Mouse (Mus musculus) C2C12 (cell line): ENCODE data around the gene Add1. TPM values are rescaled to one million over a fixed set of nuclear protein-coding genes. Genes with fewer than 3 reads are reported as not detected.

Experiments used
- H3K27me3 ChIP-seq: one replicate; pipeline ENCODE4 v1.6.1; 2011; ENCODE audit not compliant: control insufficient read depth, insufficient read depth, insufficient read length
- H3K36me3 ChIP-seq: one replicate; pipeline ENCODE4 v1.6.1; 2011; ENCODE audit not compliant: control insufficient read depth, insufficient read depth
- H3K4me3 ChIP-seq: one replicate; pipeline ENCODE4 v1.5.1; 2011; ENCODE audit warnings: mild to moderate bottlenecking, control low read depth; ENCODE audit not compliant: poor library complexity, insufficient read depth, severe bottlenecking
- H3K79me2 ChIP-seq: one replicate; pipeline ENCODE4 v1.6.1; 2011; ENCODE audit not compliant: control insufficient read depth, insufficient read depth
- H3K79me3 ChIP-seq: one replicate; pipeline ENCODE4 v1.6.1; 2011; ENCODE audit warnings: low read depth, control low read depth
- H3ac ChIP-seq: one replicate; pipeline ENCODE3; 2011; ENCODE audit warnings: low read depth; ENCODE audit not compliant: control insufficient read depth, insufficient read length
- CEBPB ChIP-seq: IDR thresholded peaks from one replicate; pipeline ENCODE4 v1.6.1; 2011; ENCODE audit warnings: low read depth, mild to moderate bottlenecking, control low read depth, moderate library complexity
- CTCF ChIP-seq: IDR thresholded peaks from one replicate; pipeline ENCODE4 v1.5.1; 2011; ENCODE audit not compliant: control insufficient read depth, insufficient read depth, insufficient read length
- FOSL1 ChIP-seq: IDR thresholded peaks from one replicate; pipeline ENCODE4 v1.8.0; 2011; ENCODE audit warnings: mild to moderate bottlenecking, low read length; ENCODE audit not compliant: poor library complexity, insufficient read depth, severe bottlenecking
- MAX ChIP-seq: IDR thresholded peaks from one replicate; pipeline ENCODE4 v1.6.1; 2011; ENCODE audit warnings: mild to moderate bottlenecking, control low read depth
- MYOD1 ChIP-seq: IDR thresholded peaks from one replicate; pipeline ENCODE4 v1.6.1; 2011; ENCODE audit warnings: low read depth; ENCODE audit not compliant: control insufficient read depth, insufficient read length
- MYOG ChIP-seq: IDR thresholded peaks from one replicate; pipeline ENCODE4 v1.6.1; 2011; ENCODE audit not compliant: control insufficient read depth, insufficient read length; ENCODE audit errors: extremely low read depth
- USF1 ChIP-seq: IDR thresholded peaks from one replicate; pipeline ENCODE4 v1.6.1; 2011; ENCODE audit warnings: low read depth, mild to moderate bottlenecking, control low read depth, moderate library complexity
- polyA plus RNA-seq: library from polyadenylated mRNA; unstranded; fragments of >200 nt; fragmentation: generic; extraction: Trizol; gene quantifications from one replicate; pipeline ENCODE4 v1.2.1, GENCODE M21; 2012; ENCODE audit warnings: missing spikeins

The Add1 gene
- polyA plus RNA-seq, 1 experiment, result 151 TPM

DNA sequence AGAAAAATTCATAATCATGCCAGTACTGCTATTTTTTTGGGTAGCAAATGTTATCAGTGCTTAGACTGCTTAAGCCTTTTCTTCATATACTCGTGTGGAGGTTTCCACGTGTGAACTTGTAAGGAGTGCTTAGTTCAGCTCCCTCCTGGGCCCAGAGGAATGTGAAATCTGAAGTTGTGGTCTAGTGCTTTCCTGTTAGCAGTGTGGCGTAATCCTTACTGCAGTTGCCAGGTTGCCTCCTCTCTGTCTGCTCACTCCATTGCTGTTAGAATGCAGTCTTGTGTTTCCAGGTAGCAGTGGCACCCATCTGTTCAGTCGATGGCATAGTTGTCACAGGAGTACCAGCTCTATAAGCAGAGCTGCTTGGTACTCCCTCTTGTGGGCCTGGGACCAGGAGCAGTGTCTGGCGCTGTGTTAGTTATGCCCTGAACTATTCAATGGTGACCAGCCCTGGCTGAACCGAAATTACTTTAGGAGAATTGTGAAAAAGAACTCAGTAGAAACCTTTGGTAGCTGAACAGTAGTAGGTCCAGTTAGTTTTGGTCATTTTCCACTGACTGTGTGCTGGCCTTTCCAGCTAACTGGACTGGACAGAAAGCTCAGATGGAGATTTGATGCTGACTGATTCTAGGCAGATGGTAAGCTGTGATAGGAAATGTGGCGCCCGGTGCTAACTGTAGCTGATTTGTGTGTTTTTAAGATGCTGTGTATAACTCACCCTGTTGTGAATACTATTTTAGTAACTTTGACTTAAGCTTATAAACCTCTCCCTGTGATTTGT is 33.8 kb downstream of the Add1 start:
- H3K79me3 ChIP-seq, result no peaks in the 10 kb centered on the region
- no peak overlapping the region for H3ac ChIP-seq
- TF ChIP-seq CEBPB (no peak), MYOD1 (no peak), CTCF (no peak), USF1 (no peak), FOSL1 (no peak), MAX (no peak), MYOG (no peak)
- H3K4me3 ChIP-seq, result no peak overlapping the region
- peaks cover 68% of the 10 kb centered on the region for H3K36me3 ChIP-seq
- H3K27me3 ChIP-seq, result no peaks in the 10 kb centered on the region
- H3K79me2 ChIP-seq, result no peaks in the 10 kb centered on the region

DNA sequence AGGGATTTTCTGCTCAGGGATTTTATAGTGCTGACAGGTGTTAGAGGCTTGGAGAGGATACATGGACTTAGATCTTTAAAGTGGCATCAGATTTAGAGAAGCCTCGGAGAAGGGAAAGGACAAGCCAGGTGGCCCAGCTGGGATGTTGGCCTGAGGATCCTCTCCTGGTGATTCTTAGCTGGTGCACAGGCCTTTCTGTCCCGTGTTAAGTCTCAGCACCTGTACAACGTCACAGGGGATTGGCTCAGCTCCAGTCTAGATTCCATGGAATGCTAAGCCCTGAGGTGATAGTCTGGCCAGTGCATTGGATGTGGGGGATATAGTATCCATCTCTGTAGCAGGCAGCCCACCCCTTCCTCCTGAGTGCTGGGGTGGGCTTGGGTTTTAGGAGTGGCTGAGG is 34.8 kb downstream of the Add1 start:
- no peaks in the 10 kb centered on the region for H3K79me2 ChIP-seq
- no peaks in the 10 kb centered on the region for H3K27me3 ChIP-seq
- H3K4me3 ChIP-seq, result no peak overlapping the region
- TF ChIP-seq MYOD1 (no peak), MYOG (no peak), USF1 (no peak), CEBPB (no peak), MAX (no peak), CTCF (no peak)
- peaks cover 61% of the 10 kb centered on the region for H3K36me3 ChIP-seq
- H3ac ChIP-seq, result no peak overlapping the region
- H3K79me3 ChIP-seq, result no peaks in the 10 kb centered on the region

DNA sequence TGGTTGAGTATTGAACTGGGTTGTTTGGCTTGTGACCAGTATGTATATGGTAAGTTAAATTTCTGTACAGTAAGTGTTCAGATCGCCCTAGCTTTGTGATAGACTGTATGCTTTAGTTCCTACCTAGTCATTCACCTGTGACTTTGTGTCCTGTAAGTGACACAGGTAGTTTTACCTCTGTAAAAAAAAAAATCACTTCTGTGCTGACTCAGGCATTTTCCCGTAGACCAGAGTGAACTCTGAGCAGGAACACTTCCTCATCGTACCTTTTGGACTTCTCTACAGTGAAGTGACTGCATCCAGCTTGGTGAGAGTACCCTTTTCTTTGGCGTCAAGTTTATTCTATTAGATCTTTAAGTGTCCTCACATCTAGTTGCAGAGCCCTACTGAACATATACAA is 36.5 kb downstream of the Add1 start:
- no peak overlapping the region for H3ac ChIP-seq
- H3K79me3 ChIP-seq, result no peaks in the 10 kb centered on the region
- no peak overlapping the region for H3K4me3 ChIP-seq
- H3K36me3 ChIP-seq, result peaks cover 61% of the 10 kb centered on the region
- H3K79me2 ChIP-seq, result no peaks in the 10 kb centered on the region
- no peaks in the 10 kb centered on the region for H3K27me3 ChIP-seq
- no peak for TF ChIP-seq CTCF
- TF ChIP-seq MYOD1, result no peak

DNA sequence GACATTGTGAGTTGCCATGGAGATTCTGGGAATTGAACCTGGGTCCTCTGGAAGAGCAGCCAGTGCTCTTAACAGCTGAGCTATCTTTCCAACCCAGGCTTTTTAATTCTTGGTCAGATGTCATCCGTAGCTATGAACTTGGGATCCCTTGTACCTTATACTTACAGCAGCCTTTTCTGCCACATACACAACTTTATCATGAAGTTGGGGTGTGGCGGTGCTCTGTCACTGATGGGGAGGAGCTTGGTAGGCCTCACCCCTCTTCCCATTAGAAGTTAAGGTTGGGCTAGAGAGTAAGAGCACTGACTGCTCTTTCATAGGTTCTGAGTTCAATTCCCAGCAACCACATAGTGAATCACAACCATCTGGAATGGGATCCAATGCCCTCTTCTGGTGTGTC is 59.5 kb downstream of the Add1 start:
- no peak overlapping the region for H3ac ChIP-seq
- TF ChIP-seq CEBPB (no peak), FOSL1 (no peak), CTCF (no peak), MYOD1 (no peak), MYOG (no peak), MAX (no peak), USF1 (no peak)
- H3K79me3 ChIP-seq, result peaks cover 12% of the 10 kb centered on the region
- H3K36me3 ChIP-seq, result peaks cover 71% of the 10 kb centered on the region
- peaks cover 26% of the 10 kb centered on the region for H3K79me2 ChIP-seq
- no peak overlapping the region for H3K4me3 ChIP-seq
- H3K27me3 ChIP-seq, result no peaks in the 10 kb centered on the region

DNA sequence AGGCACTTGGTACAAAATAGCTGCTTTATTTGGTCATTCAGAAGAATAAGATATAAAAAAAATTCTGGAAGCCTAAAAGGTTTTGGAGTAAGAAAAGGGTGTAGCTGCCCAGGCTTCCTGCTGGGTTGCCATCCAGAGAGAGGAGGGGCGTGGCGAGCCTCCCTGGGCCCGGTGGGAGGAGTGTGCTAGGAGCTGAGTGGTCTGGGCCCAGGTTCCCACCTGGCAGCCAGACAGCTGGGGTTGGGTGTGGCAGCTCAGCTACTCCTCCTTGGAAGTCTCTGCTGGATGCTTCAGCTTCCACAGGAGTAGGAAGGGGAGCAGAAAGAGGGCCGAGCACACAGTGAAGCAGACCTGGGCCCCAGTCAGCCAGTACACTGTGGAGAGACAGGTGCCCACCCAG is 60.2 kb downstream of the Add1 start:
- no peak overlapping the region for H3K4me3 ChIP-seq
- H3K79me2 ChIP-seq, result peaks cover 26% of the 10 kb centered on the region
- no peak overlapping the region for H3ac ChIP-seq
- no peaks in the 10 kb centered on the region for H3K27me3 ChIP-seq
- H3K79me3 ChIP-seq, result peaks cover 12% of the 10 kb centered on the region
- H3K36me3 ChIP-seq, result peaks cover 71% of the 10 kb centered on the region
- no peak for TF ChIP-seq USF1
- no peak for TF ChIP-seq MYOD1

DNA sequence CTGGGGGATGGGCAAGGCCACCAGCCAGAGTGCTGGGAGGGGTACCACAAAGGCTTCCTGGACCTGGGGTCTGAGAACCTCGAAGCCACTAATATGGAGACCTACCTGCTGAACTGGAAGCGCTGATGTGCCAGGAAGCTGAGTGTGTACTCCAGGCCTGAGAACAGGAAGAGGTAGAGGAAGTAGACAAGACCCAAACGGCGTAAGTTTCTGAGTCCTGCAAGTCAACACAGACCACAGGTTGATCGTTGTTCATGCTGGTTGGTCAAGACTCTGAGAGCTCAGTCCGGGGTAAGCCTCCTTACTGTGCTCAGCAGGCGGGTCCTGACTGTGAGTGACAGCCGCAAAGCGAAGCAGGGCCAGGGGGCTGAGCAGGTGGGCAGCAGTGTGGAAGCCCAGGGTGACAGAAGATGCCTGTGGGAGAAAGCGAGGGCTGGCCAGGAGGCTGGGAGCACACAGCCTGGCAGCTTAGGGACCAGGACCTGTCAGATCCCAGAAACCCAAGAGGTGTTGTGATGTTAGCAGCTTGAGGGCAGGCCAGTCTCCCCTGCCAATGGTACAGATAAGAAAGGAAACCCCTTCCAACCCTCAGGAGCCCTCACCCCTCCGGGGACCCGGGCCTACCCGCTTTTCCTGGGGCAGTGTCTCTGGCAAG is 61.4 kb downstream of the Add1 start:
- TF ChIP-seq MYOG, result no peak
- TF ChIP-seq FOSL1, result no peak
- Histone ChIP-seq H3K79me3 (peaks cover 12% of the 10 kb centered on the region), H3K36me3 (peaks cover 70% of the 10 kb centered on the region), H3K27me3 (no peaks in the 10 kb centered on the region), H3K4me3 (no peak overlapping the region), H3K79me2 (peaks cover 26% of the 10 kb centered on the region), H3ac (no peak overlapping the region)
